Mouse (Mus musculus): ENCODE data around the gene Krtap9-3.

DNA sequence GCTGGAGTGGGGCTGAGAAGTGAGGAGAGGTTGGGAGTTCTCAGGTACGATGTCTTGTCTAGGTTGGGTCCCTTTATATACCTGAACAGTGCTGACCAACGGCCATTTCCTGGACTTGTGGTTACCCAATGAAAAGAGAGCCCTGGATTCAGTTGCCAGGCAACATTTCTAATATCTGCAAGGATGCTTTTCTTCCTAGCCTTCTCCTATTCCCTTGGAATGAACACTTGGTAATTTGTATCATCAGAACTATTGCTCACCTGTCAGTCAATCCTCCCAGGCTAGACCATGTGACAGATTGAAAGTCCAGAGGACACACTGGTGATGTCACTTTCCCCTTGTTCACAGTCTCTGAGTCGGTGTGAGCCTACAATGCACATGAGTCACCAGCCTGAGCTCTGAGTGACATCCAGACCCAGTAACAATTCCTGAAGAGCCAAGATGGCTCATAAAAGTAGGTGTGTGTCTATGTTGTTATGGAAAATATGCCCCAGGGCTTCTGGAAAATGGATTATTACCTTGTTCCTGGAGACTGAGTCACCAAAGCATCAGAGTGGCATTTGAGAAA lies 17.0 kb upstream of the Krtap9-3 start, which contains the start of gene Krtap2-4:
- TF ChIP-seq POLR2A (IDR thresholded peaks at IDR 0.05; ENCODE audit: borderline replicate concordance, low read depth, low read length) (no peak), CTCF (IDR thresholded peaks at IDR 0.05; ENCODE audit: low read depth, low read length) (no peak)
